Mouse (Mus musculus) intestine, embryonic 15.5 days (tissue): ENCODE measurements around the gene Tmtc2. TPM values are rescaled to one million over a fixed set of nuclear protein-coding genes. Genes with fewer than 3 reads are reported as not detected.

ENCODE experiments used
- ATAC-seq: fragments of 200-750 bp; cut with Nextera tagmentation; 2 replicates; pipeline ENCODE4 v1.8.0; 2017; ENCODE audit warnings: moderate TSS enrichment, moderate library complexity
- H3K27ac ChIP-seq: fragments of 300-500 bp; sonication (generic); 2 replicates; pipeline ENCODE4 v1.5.1; 2015; ENCODE audit warnings: mild to moderate bottlenecking, inconsistent platforms
- H3K27me3 ChIP-seq: fragments of 300-500 bp; sonication (generic); replicated peaks from 2 replicates; pipeline ENCODE4 v1.6.1; 2015; ENCODE audit warnings: inconsistent platforms
- H3K36me3 ChIP-seq: fragments of 300-500 bp; sonication (generic); 2 replicates; pipeline ENCODE4 v1.6.1; 2015; ENCODE audit warnings: inconsistent platforms
- H3K4me1 ChIP-seq: fragments of 300-500 bp; sonication (generic); replicated peaks from 2 replicates; pipeline ENCODE4 v1.6.1; 2015; ENCODE audit warnings: inconsistent platforms
- H3K4me2 ChIP-seq: fragments of 300-500 bp; sonication (generic); replicated peaks from 2 replicates; pipeline ENCODE4 v1.6.1; 2015; ENCODE audit warnings: mild to moderate bottlenecking, inconsistent platforms
- H3K4me3 ChIP-seq: fragments of 300-500 bp; sonication (generic); replicated peaks from 2 replicates; pipeline ENCODE4 v1.5.1; 2015; ENCODE audit warnings: inconsistent platforms
- H3K9ac ChIP-seq: fragments of 300-500 bp; sonication (generic); 2 replicates; pipeline ENCODE4 v1.6.1; 2015; ENCODE audit warnings: inconsistent platforms
- H3K9me3 ChIP-seq: fragments of 300-500 bp; sonication (generic); 2 replicates; pipeline ENCODE4 v1.6.1; 2016; ENCODE audit warnings: inconsistent platforms
- WGBS: fragments of 180-500 bp; shearing (Covaris S2); methylation state at CpG from one replicate; pipeline ENCODE4 v1.1.7; 2015; 5-methylcytosine and 5-hydroxymethylcytosine counted together
- polyA plus RNA-seq: library from polyadenylated mRNA; unstranded; fragments of >200 nt; fragmentation: Nextera tagmentation; extraction: Ambion mirVana; gene quantifications from 2 replicates; pipeline ENCODE4 v1.2.1, GENCODE M21; 2015

The Tmtc2 gene
- polyA plus RNA-seq, 1 experiment from 2014 or later: 9.1 TPM

GRCm38 (mm10) chr10:105572301-105572700 lies 1.9 kb downstream of the Tmtc2 start:
- Histone ChIP-seq H3K9me3 (no peaks in the 10 kb centered on the region), H3K4me3 (peak overlapping the region; percentile 79), H3K27ac (no peak overlapping the region), H3K9ac (0 out of 2 replicates have a peak overlapping the region, but pooled peaks have one; percentile 33), H3K27me3 (no peaks in the 10 kb centered on the region), H3K4me2 (peak overlapping the region; percentile 89), H3K4me1 (no peaks in the 10 kb centered on the region), H3K36me3 (no peaks in the 10 kb centered on the region)
- 61% methylated on average over 7 of the region's 7 CpGs for WGBS
- ATAC-seq: no peak

GRCm38 (mm10) chr10:105571831-105572230 lies 2.4 kb downstream of the Tmtc2 start:
- Histone ChIP-seq H3K36me3 (no peaks in the 10 kb centered on the region), H3K9ac (no peak overlapping the region), H3K4me2 (peak overlapping the region; percentile 89), H3K4me1 (no peaks in the 10 kb centered on the region), H3K27ac (no peak overlapping the region), H3K27me3 (no peaks in the 10 kb centered on the region), H3K4me3 (peak overlapping the region; percentile 79; the same call in 1 of the 2 replicates), H3K9me3 (no peaks in the 10 kb centered on the region)
- 67% methylated on average over 4 of the region's 4 CpGs for WGBS
- ATAC-seq: no peak

GRCm38 (mm10) chr10:105571019-105571418 lies 3.2 kb downstream of the Tmtc2 start:
- Histone ChIP-seq H3K4me3 (no peak overlapping the region), H3K9ac (no peak overlapping the region), H3K27ac (no peak overlapping the region), H3K4me1 (no peaks in the 10 kb centered on the region), H3K9me3 (no peaks in the 10 kb centered on the region), H3K4me2 (0 out of 2 replicates have a peak overlapping the region, but pooled peaks have one; percentile 6), H3K36me3 (no peaks in the 10 kb centered on the region), H3K27me3 (no peaks in the 10 kb centered on the region)
- 83% methylated on average over 8 of the region's 8 CpGs for WGBS
- ATAC-seq: no peak

- WGBS: 58% methylated on average over 4 of the region's 4 CpGs
Observed at GRCm38 (mm10) chr10:105569573-105569972, 4.7 kb downstream of the Tmtc2 start.

GRCm38 (mm10) chr10:105567825-105568531 lies 6.3 kb downstream of the Tmtc2 start:
- Histone ChIP-seq H3K4me1 (no peaks in the 10 kb centered on the region), H3K4me3 (no peak overlapping the region), H3K4me2 (no peak overlapping the region), H3K27ac (no peak overlapping the region), H3K9me3 (no peaks in the 10 kb centered on the region), H3K9ac (no peak overlapping the region), H3K27me3 (no peaks in the 10 kb centered on the region), H3K36me3 (no peaks in the 10 kb centered on the region)
- ATAC-seq: peak; percentile 64
- WGBS: 64% methylated on average over 8 of the region's 8 CpGs

More at GRCm38 (mm10) chr10:105569573-105569972, 4.7 kb downstream of the Tmtc2 start:
- H3K4me3 ChIP-seq: no peak overlapping the region
- ATAC-seq: no peak
- H3K4me2 ChIP-seq: no peak overlapping the region
- no peaks in the 10 kb centered on the region for H3K9me3 ChIP-seq
- no peak overlapping the region for H3K9ac ChIP-seq
- H3K27me3 ChIP-seq: no peaks in the 10 kb centered on the region
- no peaks in the 10 kb centered on the region for H3K4me1 ChIP-seq
- H3K36me3 ChIP-seq: no peaks in the 10 kb centered on the region
- H3K27ac ChIP-seq: no peak overlapping the region

GRCm38 (mm10) chr10:105561548-105561947 lies 12.7 kb downstream of the Tmtc2 start:
- no peak overlapping the region for H3K27ac ChIP-seq
- H3K4me1 ChIP-seq: peaks cover 8% of the 10 kb centered on the region; the same call in 1 of the 2 replicates
- WGBS: 93% methylated on average over 4 of the region's 4 CpGs
- H3K4me2 ChIP-seq: no peak overlapping the region
- no peaks in the 10 kb centered on the region for H3K36me3 ChIP-seq
- H3K9ac ChIP-seq: no peak overlapping the region
- H3K4me3 ChIP-seq: no peak overlapping the region
- no peaks in the 10 kb centered on the region for H3K9me3 ChIP-seq
- H3K27me3 ChIP-seq: no peaks in the 10 kb centered on the region
- ATAC-seq: no peak

GRCm38 (mm10) chr10:105557581-105557980 lies 16.7 kb downstream of the Tmtc2 start:
- Histone ChIP-seq H3K27ac (no peak overlapping the region), H3K9ac (no peak overlapping the region), H3K4me2 (no peak overlapping the region), H3K4me1 (peaks cover 8% of the 10 kb centered on the region; the same call in 1 of the 2 replicates), H3K36me3 (no peaks in the 10 kb centered on the region), H3K27me3 (no peaks in the 10 kb centered on the region), H3K4me3 (no peak overlapping the region), H3K9me3 (no peaks in the 10 kb centered on the region)
- whole genome bisulfite sequencing: 56% methylated on average over 5 of the region's 5 CpGs
- ATAC-seq: peak; percentile 5; the same call in 1 of the 2 replicates

GRCm38 (mm10) chr10:105556890-105557572 lies 17.2 kb downstream of the Tmtc2 start:
- H3K4me1 ChIP-seq: peaks cover 8% of the 10 kb centered on the region; the same call in 1 of the 2 replicates
- H3K27me3 ChIP-seq: no peaks in the 10 kb centered on the region
- no peak overlapping the region for H3K4me2 ChIP-seq
- H3K36me3 ChIP-seq: no peaks in the 10 kb centered on the region
- no peak overlapping the region for H3K9ac ChIP-seq
- 57% methylated on average over 6 of the region's 6 CpGs for WGBS
- no peaks in the 10 kb centered on the region for H3K9me3 ChIP-seq
- ATAC-seq: peak; percentile 86
- H3K4me3 ChIP-seq: no peak overlapping the region
- H3K27ac ChIP-seq: no peak overlapping the region

GRCm38 (mm10) chr10:105554153-105554552 lies 20.1 kb downstream of the Tmtc2 start:
- Histone ChIP-seq H3K4me2 (no peak overlapping the region), H3K4me3 (no peak overlapping the region), H3K27me3 (no peaks in the 10 kb centered on the region), H3K27ac (no peak overlapping the region), H3K36me3 (no peaks in the 10 kb centered on the region; the same call in 1 of the 2 replicates), H3K9me3 (no peaks in the 10 kb centered on the region), H3K4me1 (peaks cover 8% of the 10 kb centered on the region; the same call in 1 of the 2 replicates), H3K9ac (no peak overlapping the region)
- 66% methylated on average over 2 of the region's 2 CpGs for WGBS
- ATAC-seq: no peak

- no peak for ATAC-seq
- Histone ChIP-seq H3K27ac (no peak overlapping the region), H3K4me1 (no peaks in the 10 kb centered on the region), H3K4me3 (no peak overlapping the region), H3K27me3 (no peaks in the 10 kb centered on the region), H3K9ac (no peak overlapping the region), H3K36me3 (no peaks in the 10 kb centered on the region; the same call in 1 of the 2 replicates), H3K9me3 (no peaks in the 10 kb centered on the region), H3K4me2 (no peak overlapping the region)
- WGBS: 89% methylated on average over 2 of the region's 2 CpGs
Observed at GRCm38 (mm10) chr10:105548040-105548439, 26.2 kb downstream of the Tmtc2 start.

GRCm38 (mm10) chr10:105544004-105545003 lies 29.9 kb downstream of the Tmtc2 start:
- Histone ChIP-seq H3K36me3 (no peaks in the 10 kb centered on the region; the same call in 1 of the 2 replicates), H3K4me2 (no peak overlapping the region), H3K9ac (no peak overlapping the region), H3K4me3 (no peak overlapping the region), H3K27ac (no peak overlapping the region), H3K9me3 (no peaks in the 10 kb centered on the region), H3K4me1 (no peaks in the 10 kb centered on the region), H3K27me3 (no peaks in the 10 kb centered on the region)
- WGBS: 85% methylated on average over 2 of the region's 2 CpGs
- ATAC-seq: peak; percentile 94

GRCm38 (mm10) chr10:105542081-105542480 lies 32.2 kb downstream of the Tmtc2 start:
- H3K4me1 ChIP-seq: no peaks in the 10 kb centered on the region
- no peaks in the 10 kb centered on the region for H3K27me3 ChIP-seq
- H3K27ac ChIP-seq: no peak overlapping the region
- H3K36me3 ChIP-seq: no peaks in the 10 kb centered on the region
- H3K9me3 ChIP-seq: no peaks in the 10 kb centered on the region
- ATAC-seq: no peak
- 95% methylated on average over 6 of the region's 6 CpGs for WGBS
- no peak overlapping the region for H3K9ac ChIP-seq
- H3K4me3 ChIP-seq: no peak overlapping the region
- H3K4me2 ChIP-seq: no peak overlapping the region
